Mouse (Mus musculus): ENCODE data around the gene Mrpl49. TPM values are rescaled to one million over a fixed set of nuclear protein-coding genes. Genes with fewer than 3 reads are reported as not detected.

Gene Mrpl49
- polyA plus RNA-seq, 1 experiment from 2014 or later, result 74.6 TPM

GRCm38 (mm10) chr19:6058966-6059365, 1.4 kb upstream of the Mrpl49 start:
- Histone ChIP-seq H3K27ac (ENCODE audit: low read length) (no peak overlapping the region), H3K36me3 (ENCODE audit: control insufficient read depth, insufficient read depth, low read length) (peaks cover 19% of the 10 kb centered on the region), H3K4me3 (ENCODE audit: low read length) (peak overlapping the region; percentile 86), H3K4me2 (ENCODE audit: low read depth, low read length) (peak overlapping the region; percentile 78), H3K9me3 (ENCODE audit: control insufficient read depth, low read length) (no peaks in the 10 kb centered on the region), H3K9ac (ENCODE audit: low read length) (no peak overlapping the region), H3K27me3 (ENCODE audit: control insufficient read depth, insufficient read depth, low read depth, low read length) (no peaks in the 10 kb centered on the region), H3K4me1 (replicated peaks; ENCODE audit: control insufficient read depth, insufficient read depth, low read length) (peaks cover 24% of the 10 kb centered on the region)
- ATAC-seq (ENCODE audit: low read depth), result no peak
- WGBS, result 76% methylated on average over 5 of the region's 5 CpGs

DNA sequence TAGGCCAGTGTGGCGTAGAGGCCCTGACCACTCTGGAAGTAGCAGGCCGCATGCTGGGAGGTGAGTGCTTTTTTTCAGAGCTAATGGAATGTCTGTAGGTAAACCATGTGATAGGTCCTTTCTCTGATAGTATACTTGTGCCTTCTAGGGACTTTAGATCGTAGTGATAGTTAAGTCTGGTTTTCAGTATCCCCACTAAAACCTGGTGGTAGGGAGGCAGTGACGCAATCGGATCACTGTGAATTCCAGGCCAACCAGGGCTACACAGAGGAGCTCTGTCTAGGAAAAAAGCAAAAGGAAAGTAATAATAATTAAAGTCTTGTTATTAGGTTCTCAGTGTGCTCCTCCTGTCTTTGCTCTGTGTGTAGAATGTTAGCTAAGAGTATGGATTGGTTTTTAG, 928 bp upstream of the Mrpl49 start:
- H3K4me1 ChIP-seq (replicated peaks; ENCODE audit: control insufficient read depth, insufficient read depth, low read length), result peaks cover 24% of the 10 kb centered on the region
- H3K9me3 ChIP-seq (ENCODE audit: control insufficient read depth, low read length), result no peaks in the 10 kb centered on the region
- H3K4me3 ChIP-seq (ENCODE audit: low read length), result peak overlapping the region; percentile 86
- H3K9ac ChIP-seq (ENCODE audit: low read length), result peak overlapping the region; percentile 92
- peaks cover 23% of the 10 kb centered on the region for H3K36me3 ChIP-seq (ENCODE audit: control insufficient read depth, insufficient read depth, low read length)
- H3K27me3 ChIP-seq (ENCODE audit: control insufficient read depth, insufficient read depth, low read depth, low read length), result no peaks in the 10 kb centered on the region
- H3K27ac ChIP-seq (ENCODE audit: low read length), result no peak overlapping the region
- H3K4me2 ChIP-seq (ENCODE audit: low read depth, low read length), result peak overlapping the region; percentile 78
- ATAC-seq (ENCODE audit: low read depth), result no peak
- 32% methylated on average over 4 of the region's 5 CpGs for WGBS

GRCm38 (mm10) chr19:6056696-6057095, 889 bp downstream of the Mrpl49 start:
- Histone ChIP-seq H3K9ac (ENCODE audit: low read length) (peak overlapping the region; percentile 89), H3K4me2 (ENCODE audit: low read depth, low read length) (peak overlapping the region; percentile 61), H3K4me3 (ENCODE audit: low read length) (peak overlapping the region; percentile 86), H3K27ac (ENCODE audit: low read length) (no peak overlapping the region), H3K27me3 (ENCODE audit: control insufficient read depth, insufficient read depth, low read depth, low read length) (no peaks in the 10 kb centered on the region), H3K9me3 (ENCODE audit: control insufficient read depth, low read length) (no peaks in the 10 kb centered on the region), H3K4me1 (replicated peaks; ENCODE audit: control insufficient read depth, insufficient read depth, low read length) (peaks cover 14% of the 10 kb centered on the region), H3K36me3 (ENCODE audit: control insufficient read depth, insufficient read depth, low read length) (peaks cover 39% of the 10 kb centered on the region)
- no peak for ATAC-seq (ENCODE audit: low read depth)
- WGBS, result 42% methylated on average over 4 of the region's 4 CpGs

DNA sequence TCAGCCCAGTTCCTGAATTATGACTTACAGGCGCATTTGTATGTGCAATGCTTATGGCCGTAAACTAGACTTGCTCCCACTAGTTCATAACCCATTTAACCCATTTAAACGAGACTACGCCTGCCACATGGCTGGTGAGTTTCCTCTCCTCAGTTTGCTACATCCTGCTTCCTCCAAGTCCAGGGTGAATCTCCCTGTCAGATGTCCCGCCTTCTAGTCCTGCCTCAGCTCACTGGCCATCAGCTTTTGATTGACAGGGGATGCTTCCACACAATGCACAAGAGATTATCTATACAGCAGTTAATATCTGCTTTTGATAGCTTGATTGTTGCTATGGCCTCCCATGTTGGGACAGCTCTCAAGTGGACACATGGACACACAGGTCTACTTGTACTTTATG, 3.3 kb downstream of the Mrpl49 start:
- Histone ChIP-seq H3K4me1 (replicated peaks; ENCODE audit: control insufficient read depth, insufficient read depth, low read length) (peaks cover 14% of the 10 kb centered on the region), H3K27me3 (ENCODE audit: control insufficient read depth, insufficient read depth, low read depth, low read length) (no peaks in the 10 kb centered on the region), H3K4me2 (ENCODE audit: low read depth, low read length) (no peak overlapping the region), H3K9me3 (ENCODE audit: control insufficient read depth, low read length) (no peaks in the 10 kb centered on the region), H3K4me3 (ENCODE audit: low read length) (no peak overlapping the region), H3K36me3 (ENCODE audit: control insufficient read depth, insufficient read depth, low read length) (peaks cover 57% of the 10 kb centered on the region), H3K9ac (ENCODE audit: low read length) (no peak overlapping the region), H3K27ac (ENCODE audit: low read length) (no peak overlapping the region)
- WGBS, result 74% methylated on average over 5 of the region's 5 CpGs
- ATAC-seq (ENCODE audit: low read depth), result no peak

DNA sequence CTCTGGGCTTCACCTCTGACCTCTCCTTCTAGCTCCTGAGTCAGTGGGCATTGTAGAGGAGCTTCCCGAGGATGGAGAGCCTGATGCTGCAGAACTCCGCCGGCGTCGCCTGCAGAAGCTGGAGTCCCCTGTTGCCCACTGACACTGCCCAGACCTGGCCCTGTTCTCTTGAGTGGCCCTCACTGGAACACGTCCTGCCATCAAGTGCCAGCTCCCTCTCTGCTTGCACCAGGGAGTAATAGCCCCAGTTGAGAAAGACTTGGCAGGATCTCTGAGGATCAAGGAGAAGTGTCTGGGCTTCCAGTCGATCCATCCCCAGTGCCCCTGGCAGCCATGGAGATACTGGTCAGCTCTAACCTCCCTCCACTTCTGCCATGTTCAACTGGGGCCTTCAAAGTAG, 5.1 kb downstream of the Mrpl49 start:
- H3K4me2 ChIP-seq (ENCODE audit: low read depth, low read length), result no peak overlapping the region
- no peaks in the 10 kb centered on the region for H3K27me3 ChIP-seq (ENCODE audit: control insufficient read depth, insufficient read depth, low read depth, low read length)
- no peak overlapping the region for H3K9ac ChIP-seq (ENCODE audit: low read length)
- no peaks in the 10 kb centered on the region for H3K9me3 ChIP-seq (ENCODE audit: control insufficient read depth, low read length)
- no peak overlapping the region for H3K4me3 ChIP-seq (ENCODE audit: low read length)
- no peak overlapping the region for H3K27ac ChIP-seq (ENCODE audit: low read length)
- 87% methylated on average over 7 of the region's 7 CpGs for WGBS
- H3K36me3 ChIP-seq (ENCODE audit: control insufficient read depth, insufficient read depth, low read length), result peaks cover 61% of the 10 kb centered on the region
- peaks cover 15% of the 10 kb centered on the region for H3K4me1 ChIP-seq (replicated peaks; ENCODE audit: control insufficient read depth, insufficient read depth, low read length)
- no peak for ATAC-seq (ENCODE audit: low read depth)

GRCm38 (mm10) chr19:6048681-6049410, 8.7 kb downstream of the Mrpl49 start:
- Histone ChIP-seq H3K27me3 (ENCODE audit: control insufficient read depth, insufficient read depth, low read depth, low read length) (no peaks in the 10 kb centered on the region), H3K9ac (ENCODE audit: low read length) (no peak overlapping the region), H3K4me1 (replicated peaks; ENCODE audit: control insufficient read depth, insufficient read depth, low read length) (peaks cover 17% of the 10 kb centered on the region), H3K4me3 (ENCODE audit: low read length) (no peak overlapping the region), H3K9me3 (ENCODE audit: control insufficient read depth, low read length) (no peaks in the 10 kb centered on the region), H3K36me3 (ENCODE audit: control insufficient read depth, insufficient read depth, low read length) (peaks cover 50% of the 10 kb centered on the region), H3K27ac (ENCODE audit: low read length) (no peak overlapping the region), H3K4me2 (ENCODE audit: low read depth, low read length) (no peak overlapping the region)
- no peak for ATAC-seq (ENCODE audit: low read depth)
- 84% methylated on average over 11 of the region's 11 CpGs for WGBS

GRCm38 (mm10) chr19:6047899-6048166, 9.8 kb downstream of the Mrpl49 start:
- peak overlapping the region; percentile 94 for H3K9ac ChIP-seq (ENCODE audit: low read length)
- peak overlapping the region; percentile 91 for H3K4me2 ChIP-seq (ENCODE audit: low read depth, low read length)
- ATAC-seq (ENCODE audit: low read depth), result no peak
- H3K4me3 ChIP-seq (ENCODE audit: low read length), result peak overlapping the region; percentile 95
- no peaks in the 10 kb centered on the region for H3K9me3 ChIP-seq (ENCODE audit: control insufficient read depth, low read length)
- WGBS, result 77% methylated on average over 8 of the region's 8 CpGs
- peaks cover 42% of the 10 kb centered on the region for H3K36me3 ChIP-seq (ENCODE audit: control insufficient read depth, insufficient read depth, low read length)
- no peak overlapping the region for H3K27ac ChIP-seq (ENCODE audit: low read length)
- H3K4me1 ChIP-seq (replicated peaks; ENCODE audit: control insufficient read depth, insufficient read depth, low read length), result peaks cover 17% of the 10 kb centered on the region
- no peaks in the 10 kb centered on the region for H3K27me3 ChIP-seq (ENCODE audit: control insufficient read depth, insufficient read depth, low read depth, low read length)

- WGBS, result under 1% methylated on average over 43 of the region's 44 CpGs
- no peaks in the 10 kb centered on the region for H3K27me3 ChIP-seq (ENCODE audit: control insufficient read depth, insufficient read depth, low read depth, low read length)
- peak overlapping the region; percentile 99 for H3K27ac ChIP-seq (ENCODE audit: low read length)
- H3K4me1 ChIP-seq (replicated peaks; ENCODE audit: control insufficient read depth, insufficient read depth, low read length), result peaks cover 17% of the 10 kb centered on the region
- peak overlapping the region; percentile 95 for H3K4me3 ChIP-seq (ENCODE audit: low read length)
- no peaks in the 10 kb centered on the region for H3K9me3 ChIP-seq (ENCODE audit: control insufficient read depth, low read length)
- peaks cover 37% of the 10 kb centered on the region for H3K36me3 ChIP-seq (ENCODE audit: control insufficient read depth, insufficient read depth, low read length)
- peak; percentile 10 for ATAC-seq (ENCODE audit: low read depth)
- peak overlapping the region; percentile 91 for H3K4me2 ChIP-seq (ENCODE audit: low read depth, low read length)
- peak overlapping the region; percentile 94 for H3K9ac ChIP-seq (ENCODE audit: low read length)
These were observed 10.3 kb downstream of the Mrpl49 start for GRCm38 (mm10) chr19:6047154-6047898.

DNA sequence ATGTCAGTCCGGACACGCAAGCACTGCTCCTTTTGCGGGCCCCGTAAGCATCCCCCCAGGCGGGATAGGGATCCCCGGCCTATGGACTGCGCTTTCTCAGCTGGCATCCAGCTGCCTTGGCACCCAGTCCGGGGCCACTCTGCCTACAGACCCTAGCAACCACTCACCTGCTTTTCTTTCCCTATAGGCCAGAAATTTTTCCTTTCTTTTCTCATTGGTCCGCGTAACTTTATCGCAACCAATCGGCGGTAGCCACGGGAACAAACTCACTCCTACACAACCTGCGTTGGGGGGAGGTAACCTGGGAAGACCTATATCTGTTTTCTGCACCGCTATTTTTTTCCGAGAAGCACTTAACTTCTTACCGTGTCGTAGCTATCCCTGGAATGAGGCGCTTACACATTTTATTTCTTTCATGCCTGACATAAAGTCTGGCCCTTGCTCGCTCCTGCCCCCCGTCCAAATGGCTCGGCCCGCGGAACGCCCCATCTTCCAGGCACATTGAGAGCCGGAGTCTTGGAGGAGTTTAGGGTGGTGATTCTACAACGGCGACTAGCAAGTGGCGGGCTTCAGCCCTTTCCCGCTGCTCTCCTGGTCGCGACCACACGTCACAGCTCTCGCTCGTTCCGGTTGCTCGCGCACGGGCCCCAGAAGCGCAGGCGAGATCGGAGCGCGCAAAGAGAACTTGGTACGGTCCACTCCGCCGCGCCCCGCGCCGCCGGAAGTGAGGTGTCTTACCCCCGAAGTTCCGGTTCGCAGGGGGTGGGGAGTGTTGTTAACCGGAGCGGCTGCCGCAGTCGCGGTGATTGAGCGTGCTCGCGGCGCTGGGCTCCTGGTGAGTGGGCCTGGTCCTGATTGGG, 11.1 kb downstream of the Mrpl49 start, which contains the start of gene Syvn1:
TSS of gene Syvn1 (plus strand) at position 283 of the 860 bp plus-strand sequence.
- WGBS, result under 1% methylated on average over 59 of the region's 65 CpGs

More for the DNA sequence above, 11.1 kb downstream of the Mrpl49 start, which contains the start of gene Syvn1:
- Histone ChIP-seq H3K9ac (ENCODE audit: low read length) (peak within 1 kb of the TSS; percentile 94), H3K36me3 (ENCODE audit: control insufficient read depth, insufficient read depth, low read length) (peaks cover 29% of the 10 kb centered on the region), H3K4me1 (replicated peaks; ENCODE audit: control insufficient read depth, insufficient read depth, low read length) (peaks cover 17% of the 10 kb centered on the region), H3K4me3 (ENCODE audit: low read length) (peak within 1 kb of the TSS; percentile 95), H3K27ac (ENCODE audit: low read length) (peak within 1 kb of the TSS; percentile 99), H3K9me3 (ENCODE audit: control insufficient read depth, low read length) (no peaks in the 10 kb centered on the region), H3K27me3 (ENCODE audit: control insufficient read depth, insufficient read depth, low read depth, low read length) (no peaks in the 10 kb centered on the region), H3K4me2 (ENCODE audit: low read depth, low read length) (peak within 1 kb of the TSS; percentile 91)
- ATAC-seq (ENCODE audit: low read depth), result peak; percentile 93
